Mouse (Mus musculus): ENCODE measurements around the gene Btg1. TPM values are rescaled to one million over a fixed set of nuclear protein-coding genes. Genes with fewer than 3 reads are reported as not detected.

The Btg1 gene
- polyA plus RNA-seq, 1 experiment from 2014 or later, result 48.8 TPM

GRCm38 (mm10) chr10:96654079-96654478 lies 37.3 kb downstream of the Btg1 start:
- Histone ChIP-seq H3K36me3 (no peaks in the 10 kb centered on the region), H3K4me1 (replicated peaks) (no peaks in the 10 kb centered on the region), H3K9ac (no peak overlapping the region), H3K27me3 (no peaks in the 10 kb centered on the region), H3K4me2 (no peak overlapping the region), H3K27ac (no peak overlapping the region), H3K9me3 (replicated peaks) (no peaks in the 10 kb centered on the region), H3K4me3 (no peak overlapping the region)
- WGBS, result 72% methylated on average over 5 of the region's 5 CpGs
- no peak for ATAC-seq (replicated peaks; ENCODE audit: insufficient number of reproducible peaks, insufficient read depth, low FRiP score, low read depth)

- ATAC-seq (replicated peaks; ENCODE audit: insufficient number of reproducible peaks, insufficient read depth, low FRiP score, low read depth), result no peak
- Histone ChIP-seq H3K9ac (no peak overlapping the region), H3K27me3 (no peaks in the 10 kb centered on the region), H3K4me3 (no peak overlapping the region), H3K27ac (no peak overlapping the region), H3K4me1 (replicated peaks) (no peaks in the 10 kb centered on the region), H3K36me3 (no peaks in the 10 kb centered on the region), H3K9me3 (replicated peaks) (no peaks in the 10 kb centered on the region), H3K4me2 (no peak overlapping the region)
- 57% methylated on average over 7 of the region's 7 CpGs for WGBS
Measured at GRCm38 (mm10) chr10:96654576-96654975, 37.8 kb downstream of the Btg1 start.

- Histone ChIP-seq H3K27ac (no peak overlapping the region), H3K4me3 (no peak overlapping the region), H3K4me2 (no peak overlapping the region), H3K27me3 (no peaks in the 10 kb centered on the region), H3K9ac (no peak overlapping the region), H3K4me1 (replicated peaks) (no peaks in the 10 kb centered on the region), H3K36me3 (no peaks in the 10 kb centered on the region), H3K9me3 (replicated peaks) (no peaks in the 10 kb centered on the region)
- WGBS, result 74% methylated on average over 2 of the region's 2 CpGs
- ATAC-seq (replicated peaks; ENCODE audit: insufficient number of reproducible peaks, insufficient read depth, low FRiP score, low read depth), result no peak
Measured at GRCm38 (mm10) chr10:96655066-96655465, 38.3 kb downstream of the Btg1 start.

DNA sequence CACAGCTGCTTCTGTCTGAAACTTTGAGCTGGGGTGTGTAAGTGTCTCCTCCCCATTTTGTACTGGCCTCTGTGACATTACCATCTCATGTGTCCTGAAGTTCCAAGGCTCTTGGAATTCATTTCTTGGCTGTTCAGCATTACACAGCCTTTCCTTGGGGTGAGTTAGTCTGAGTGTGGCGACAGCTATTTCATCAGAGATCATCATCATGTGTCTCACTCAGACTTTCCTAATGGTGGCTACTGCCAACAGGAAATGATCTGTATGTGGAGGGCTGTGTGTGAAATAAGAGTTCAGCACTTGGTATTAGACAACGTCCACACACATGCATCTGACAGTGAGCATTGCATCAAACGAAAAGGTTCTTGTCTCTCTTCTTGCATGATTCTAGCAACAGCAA lies 39.4 kb downstream of the Btg1 start:
- ATAC-seq (replicated peaks; ENCODE audit: insufficient number of reproducible peaks, insufficient read depth, low FRiP score, low read depth), result no peak
- H3K9ac ChIP-seq, result no peak overlapping the region
- H3K9me3 ChIP-seq (replicated peaks), result no peaks in the 10 kb centered on the region
- no peaks in the 10 kb centered on the region for H3K4me1 ChIP-seq (replicated peaks)
- H3K36me3 ChIP-seq, result no peaks in the 10 kb centered on the region
- H3K4me2 ChIP-seq, result no peak overlapping the region
- WGBS, result 61% methylated on average over 3 of the region's 3 CpGs
- no peaks in the 10 kb centered on the region for H3K27me3 ChIP-seq
- no peak overlapping the region for H3K27ac ChIP-seq
- no peak overlapping the region for H3K4me3 ChIP-seq

- Histone ChIP-seq H3K4me2 (no peak overlapping the region), H3K9ac (no peak overlapping the region), H3K4me3 (no peak overlapping the region), H3K9me3 (replicated peaks) (no peaks in the 10 kb centered on the region), H3K27ac (no peak overlapping the region), H3K4me1 (replicated peaks) (no peaks in the 10 kb centered on the region), H3K27me3 (no peaks in the 10 kb centered on the region), H3K36me3 (no peaks in the 10 kb centered on the region)
- ATAC-seq (replicated peaks; ENCODE audit: insufficient number of reproducible peaks, insufficient read depth, low FRiP score, low read depth), result no peak
- 45% methylated on average over 5 of the region's 5 CpGs for WGBS
Measured at GRCm38 (mm10) chr10:96658906-96659305, 42.1 kb downstream of the Btg1 start.

DNA sequence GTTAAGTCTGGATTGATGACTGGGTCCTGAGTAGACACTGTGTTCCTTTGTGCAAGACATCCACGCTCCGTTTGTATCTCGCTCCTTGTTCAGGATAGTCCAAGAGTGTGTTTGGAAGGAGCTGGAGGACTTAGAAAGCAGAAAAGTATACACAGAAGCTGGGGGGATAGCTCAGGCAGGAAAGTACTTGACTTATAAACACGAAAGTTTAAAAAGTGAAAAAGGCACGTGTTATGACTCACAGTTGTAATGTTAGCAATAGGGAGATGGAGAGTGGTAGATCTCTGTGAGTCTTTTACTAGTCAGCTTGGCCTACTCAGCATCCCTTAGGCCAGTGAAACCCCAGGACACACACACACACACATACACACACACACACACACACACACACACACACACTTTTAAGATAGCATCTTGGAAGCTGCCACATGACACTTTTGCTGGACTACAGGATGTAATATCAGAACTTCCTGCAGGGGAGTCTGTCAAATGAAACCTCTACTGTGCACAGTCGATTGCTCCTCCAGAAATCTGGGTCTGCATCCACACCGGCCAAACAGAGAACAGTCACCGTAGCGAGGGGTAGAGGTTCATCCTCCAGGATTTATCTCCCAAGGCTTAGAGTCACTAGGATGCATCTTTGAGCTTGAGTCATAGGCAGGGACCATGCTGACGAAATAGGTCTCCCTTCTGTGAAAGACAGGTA lies 43.6 kb downstream of the Btg1 start:
- Histone ChIP-seq H3K36me3 (no peaks in the 10 kb centered on the region), H3K9ac (no peak overlapping the region), H3K4me1 (replicated peaks) (no peaks in the 10 kb centered on the region), H3K9me3 (replicated peaks) (no peaks in the 10 kb centered on the region), H3K4me2 (no peak overlapping the region), H3K4me3 (no peak overlapping the region), H3K27me3 (no peaks in the 10 kb centered on the region), H3K27ac (no peak overlapping the region)
- WGBS, result 81% methylated on average over 10 of the region's 10 CpGs
- ATAC-seq (replicated peaks; ENCODE audit: insufficient number of reproducible peaks, insufficient read depth, low FRiP score, low read depth), result no peak

- H3K36me3 ChIP-seq, result no peaks in the 10 kb centered on the region
Measured at GRCm38 (mm10) chr10:96662976-96663375, 46.2 kb downstream of the Btg1 start.

GRCm38 (mm10) chr10:96663739-96664430 lies 47.1 kb downstream of the Btg1 start:
- 76% methylated on average over 9 of the region's 9 CpGs for WGBS
- Histone ChIP-seq H3K27ac (no peak overlapping the region), H3K4me2 (no peak overlapping the region), H3K4me3 (no peak overlapping the region), H3K36me3 (no peaks in the 10 kb centered on the region), H3K9ac (no peak overlapping the region), H3K4me1 (replicated peaks) (no peaks in the 10 kb centered on the region), H3K9me3 (replicated peaks) (no peaks in the 10 kb centered on the region), H3K27me3 (no peaks in the 10 kb centered on the region)
- ATAC-seq (replicated peaks; ENCODE audit: insufficient number of reproducible peaks, insufficient read depth, low FRiP score, low read depth), result no peak

More at GRCm38 (mm10) chr10:96662976-96663375, 46.2 kb downstream of the Btg1 start:
- H3K4me3 ChIP-seq, result no peak overlapping the region
- H3K27ac ChIP-seq, result no peak overlapping the region
- H3K9ac ChIP-seq, result no peak overlapping the region
- H3K9me3 ChIP-seq (replicated peaks), result no peaks in the 10 kb centered on the region
- H3K4me2 ChIP-seq, result no peak overlapping the region
- no peaks in the 10 kb centered on the region for H3K4me1 ChIP-seq (replicated peaks)
- ATAC-seq (replicated peaks; ENCODE audit: insufficient number of reproducible peaks, insufficient read depth, low FRiP score, low read depth), result no peak
- H3K27me3 ChIP-seq, result no peaks in the 10 kb centered on the region
- 84% methylated on average over 4 of the region's 4 CpGs for WGBS

Measured in heart, embryonic 15.5 days (tissue).